Mouse (Mus musculus): ENCODE measurements at regions not wholly inside any gene's neighbourhood (a gene's known extent, or its start where the extent isn't known, plus 50 kb on each side); places are given as distances from the start of the nearest gene placed in this dataset.

DNA sequence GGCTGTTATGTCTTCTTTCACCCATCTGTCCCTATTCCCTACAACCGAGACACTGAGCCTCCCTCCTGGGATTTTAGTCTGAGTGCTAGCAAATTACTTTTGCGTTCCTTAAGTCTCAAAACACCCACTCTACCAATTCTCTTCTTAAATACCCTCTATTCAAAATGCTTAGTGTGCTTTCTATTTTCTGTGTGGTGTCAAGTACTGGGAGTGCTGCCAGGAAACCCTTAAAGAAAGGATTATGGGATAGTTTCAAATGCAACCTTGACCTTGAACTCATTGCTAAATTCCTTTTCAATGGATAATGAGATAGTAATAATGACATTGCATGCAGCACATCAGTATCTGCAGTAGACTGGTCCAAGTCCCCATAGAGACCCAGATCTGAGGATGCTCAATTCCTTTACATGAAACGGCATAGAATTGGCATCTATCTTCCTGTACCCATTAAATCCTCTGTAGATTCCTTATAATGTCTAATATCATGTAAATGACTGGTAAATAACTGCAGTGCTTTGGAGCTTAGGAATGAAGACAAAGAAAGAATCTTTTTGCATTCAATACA is 142.1 kb upstream of the Tll1 start:
- H3K4me1 ChIP-seq = no peaks in the 10 kb centered on the region
- WGBS = 76% methylated on average over 3 of the region's 3 CpGs
- DNase-seq (ENCODE audit: extremely low spot score, low spot score) = no peak
- H3K4me3 ChIP-seq = no peak overlapping the region
- no peaks in the 10 kb centered on the region for H3K9me3 ChIP-seq
- no peaks in the 10 kb centered on the region for H3K36me3 ChIP-seq (replicated peaks)
- H3K27ac ChIP-seq = no peak overlapping the region
- no peaks in the 10 kb centered on the region for H3K27me3 ChIP-seq (ENCODE audit: poor library complexity, severe bottlenecking)

DNA sequence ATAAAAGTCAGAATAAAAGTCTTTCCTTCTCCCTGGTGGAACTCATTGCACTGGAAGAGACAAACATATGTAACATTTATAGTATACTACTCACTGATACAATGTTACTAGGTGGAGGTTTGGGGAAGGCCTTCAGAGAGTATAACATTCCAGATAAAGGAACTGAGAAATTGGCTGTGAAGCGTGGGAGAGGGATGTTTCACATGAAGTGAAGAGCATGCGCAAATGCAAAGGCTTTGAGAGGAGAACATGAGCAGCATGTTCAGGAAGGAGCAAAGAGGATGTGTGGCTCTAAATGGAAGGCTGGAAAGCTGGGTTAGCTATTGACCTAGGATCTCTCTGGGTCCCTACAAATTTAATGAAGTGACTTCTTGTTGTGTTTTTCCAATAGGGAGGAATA is 141.4 kb upstream of the Tll1 start:
- Histone ChIP-seq H3K36me3 (replicated peaks) (no peaks in the 10 kb centered on the region), H3K27ac (no peak overlapping the region), H3K9me3 (no peaks in the 10 kb centered on the region), H3K27me3 (ENCODE audit: poor library complexity, severe bottlenecking) (no peaks in the 10 kb centered on the region), H3K4me3 (no peak overlapping the region), H3K4me1 (no peaks in the 10 kb centered on the region)
- no peak for DNase-seq (ENCODE audit: extremely low spot score, low spot score)
- WGBS = 89% methylated on average over 2 of the region's 2 CpGs

DNA sequence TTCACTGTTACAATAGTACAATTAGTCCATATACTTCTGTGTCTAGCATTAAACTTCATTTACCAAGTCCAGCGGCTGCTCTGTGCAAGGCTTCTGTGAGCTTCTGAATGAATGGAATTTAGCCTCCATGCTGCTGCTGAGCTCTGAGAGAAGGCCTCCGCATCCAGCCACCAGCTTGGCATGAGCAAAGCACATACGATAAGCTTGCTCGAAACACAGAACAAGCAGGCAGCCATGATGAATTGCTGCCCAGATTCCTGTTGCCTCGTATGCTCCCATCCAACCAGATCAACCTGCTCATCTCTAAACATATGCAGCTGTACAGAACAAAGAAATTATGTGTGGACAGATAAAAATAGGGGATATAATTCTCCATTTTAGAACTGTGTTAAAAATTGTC is 140.4 kb upstream of the Tll1 start:
- H3K9me3 ChIP-seq = no peaks in the 10 kb centered on the region
- H3K4me3 ChIP-seq = no peak overlapping the region
- no peak overlapping the region for H3K27ac ChIP-seq
- no peaks in the 10 kb centered on the region for H3K4me1 ChIP-seq
- H3K27me3 ChIP-seq (ENCODE audit: poor library complexity, severe bottlenecking) = no peaks in the 10 kb centered on the region
- 91% methylated on average over 5 of the region's 5 CpGs for WGBS
- H3K36me3 ChIP-seq (replicated peaks) = no peaks in the 10 kb centered on the region
- no peak for DNase-seq (ENCODE audit: extremely low spot score, low spot score)

DNA sequence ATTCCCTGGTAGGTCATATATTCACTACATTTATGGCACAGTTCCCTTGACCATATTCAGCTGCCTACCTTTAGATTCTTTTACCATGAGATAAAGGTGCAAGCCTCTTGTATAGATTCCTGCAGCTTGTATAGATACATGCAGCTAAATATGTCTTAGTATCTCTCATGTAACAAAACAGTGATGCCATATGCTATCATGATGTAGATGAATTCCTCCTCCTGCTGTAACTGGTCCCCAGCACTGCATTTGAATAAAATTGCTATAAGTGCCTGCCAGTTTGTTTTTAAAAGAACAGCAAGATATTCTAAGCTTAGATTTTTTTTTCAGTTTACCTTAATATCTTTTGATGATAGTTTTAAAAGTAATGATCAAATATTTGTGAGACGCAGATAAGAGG is 138.9 kb upstream of the Tll1 start:
- no peaks in the 10 kb centered on the region for H3K36me3 ChIP-seq (replicated peaks)
- H3K4me1 ChIP-seq = no peaks in the 10 kb centered on the region
- no peak overlapping the region for H3K4me3 ChIP-seq
- whole genome bisulfite sequencing = 88% methylated on average over 1 of the region's 1 CpGs
- H3K27ac ChIP-seq = no peak overlapping the region
- DNase-seq (ENCODE audit: extremely low spot score, low spot score) = no peak
- H3K27me3 ChIP-seq (ENCODE audit: poor library complexity, severe bottlenecking) = no peaks in the 10 kb centered on the region
- no peaks in the 10 kb centered on the region for H3K9me3 ChIP-seq

DNA sequence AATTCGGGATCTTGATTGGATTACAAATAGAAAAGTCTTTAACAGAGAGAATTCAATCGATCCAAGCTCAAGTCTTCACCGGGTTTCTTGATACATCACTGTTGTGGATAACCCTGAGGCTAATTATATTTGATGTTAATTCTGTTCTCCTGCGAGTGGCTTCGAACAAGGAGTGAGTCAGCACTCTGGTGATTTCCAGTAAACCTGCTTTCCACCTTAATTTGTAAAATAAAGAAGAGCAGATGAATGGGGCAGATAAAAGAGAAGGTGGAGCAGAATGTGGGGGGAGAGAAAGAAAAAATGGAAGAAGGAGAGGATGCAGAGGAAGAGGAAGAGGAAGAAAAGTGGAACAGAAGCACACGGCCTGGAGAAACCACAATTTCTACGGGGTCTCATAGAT is 137.5 kb upstream of the Tll1 start:
- H3K27ac ChIP-seq = no peak overlapping the region
- H3K4me1 ChIP-seq = no peaks in the 10 kb centered on the region
- no peak for DNase-seq (ENCODE audit: extremely low spot score, low spot score)
- H3K36me3 ChIP-seq (replicated peaks) = no peaks in the 10 kb centered on the region
- H3K9me3 ChIP-seq = no peaks in the 10 kb centered on the region
- 86% methylated on average over 7 of the region's 7 CpGs for WGBS
- no peaks in the 10 kb centered on the region for H3K27me3 ChIP-seq (ENCODE audit: poor library complexity, severe bottlenecking)
- H3K4me3 ChIP-seq = no peak overlapping the region

DNA sequence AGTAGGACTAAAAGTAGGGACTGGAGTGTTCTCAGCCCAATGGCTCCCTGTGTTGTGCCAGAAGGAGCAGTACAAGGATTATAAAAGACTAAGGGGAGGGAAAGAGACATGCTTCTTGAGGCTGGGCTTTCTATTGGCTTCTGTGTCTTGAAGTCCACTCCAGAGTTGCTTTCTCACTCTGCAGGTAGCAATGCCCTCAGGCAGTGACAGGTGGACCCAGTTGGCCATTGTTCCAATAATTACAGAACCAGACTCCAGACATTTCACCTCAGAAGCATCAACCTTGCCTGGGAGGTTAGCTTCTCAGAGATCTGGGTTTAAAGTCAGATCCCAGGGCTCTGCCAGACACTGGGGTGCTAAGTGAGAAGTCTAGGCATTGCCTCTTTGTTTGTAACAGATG is 136.3 kb upstream of the Tll1 start:
- Histone ChIP-seq H3K4me3 (no peak overlapping the region), H3K9me3 (no peaks in the 10 kb centered on the region), H3K27me3 (ENCODE audit: poor library complexity, severe bottlenecking) (no peaks in the 10 kb centered on the region), H3K27ac (no peak overlapping the region), H3K4me1 (no peaks in the 10 kb centered on the region), H3K36me3 (replicated peaks) (no peaks in the 10 kb centered on the region)
- no peak for DNase-seq (ENCODE audit: extremely low spot score, low spot score)

DNA sequence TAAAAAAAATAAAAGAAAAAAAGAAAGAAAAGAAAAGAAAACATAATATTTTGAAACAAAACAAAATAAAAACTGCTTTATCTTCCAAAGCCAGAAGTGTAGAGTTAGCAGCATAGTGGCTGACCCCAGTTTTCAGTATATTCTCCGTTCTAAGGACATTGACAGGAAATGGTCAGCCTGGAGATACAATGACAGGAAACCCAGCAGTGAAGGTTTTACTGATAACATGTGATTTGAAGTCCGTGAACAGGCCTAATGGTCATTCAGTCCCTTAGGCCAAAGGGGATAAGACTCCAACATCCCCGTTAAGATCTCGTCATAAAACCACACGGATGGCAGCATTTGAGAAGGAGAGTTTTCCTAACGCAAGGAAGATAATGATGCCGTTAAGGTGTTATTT is 131.3 kb upstream of the Tll1 start:
- Histone ChIP-seq H3K9me3 (no peaks in the 10 kb centered on the region), H3K27me3 (ENCODE audit: poor library complexity, severe bottlenecking) (no peaks in the 10 kb centered on the region), H3K4me1 (no peaks in the 10 kb centered on the region), H3K27ac (no peak overlapping the region), H3K36me3 (replicated peaks) (no peaks in the 10 kb centered on the region), H3K4me3 (no peak overlapping the region)
- WGBS = 73% methylated on average over 7 of the region's 7 CpGs
- no peak for DNase-seq (ENCODE audit: extremely low spot score, low spot score)

DNA sequence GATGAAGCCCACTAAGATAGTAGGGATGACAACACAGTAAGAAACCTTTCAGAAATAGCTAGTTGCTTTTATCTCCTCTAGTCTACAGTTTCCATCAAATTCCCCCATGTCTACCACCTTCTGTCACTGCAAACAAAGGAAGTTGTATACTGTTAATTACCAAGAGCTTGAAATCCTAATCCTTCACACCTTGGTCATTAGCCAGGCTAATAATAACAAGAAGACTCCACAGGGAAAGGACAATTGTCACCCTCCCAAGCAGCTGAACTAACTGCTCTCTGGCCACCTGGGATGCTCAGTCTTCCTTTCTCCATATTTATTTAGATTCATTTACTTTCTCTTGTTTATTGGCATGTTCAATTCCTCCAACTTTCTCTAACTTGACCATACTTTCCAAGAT is 130.5 kb upstream of the Tll1 start:
- no peak overlapping the region for H3K27ac ChIP-seq
- H3K9me3 ChIP-seq = no peaks in the 10 kb centered on the region
- H3K4me3 ChIP-seq = no peak overlapping the region
- DNase-seq (ENCODE audit: extremely low spot score, low spot score) = no peak
- no peaks in the 10 kb centered on the region for H3K4me1 ChIP-seq
- no peaks in the 10 kb centered on the region for H3K36me3 ChIP-seq (replicated peaks)
- H3K27me3 ChIP-seq (ENCODE audit: poor library complexity, severe bottlenecking) = no peaks in the 10 kb centered on the region

DNA sequence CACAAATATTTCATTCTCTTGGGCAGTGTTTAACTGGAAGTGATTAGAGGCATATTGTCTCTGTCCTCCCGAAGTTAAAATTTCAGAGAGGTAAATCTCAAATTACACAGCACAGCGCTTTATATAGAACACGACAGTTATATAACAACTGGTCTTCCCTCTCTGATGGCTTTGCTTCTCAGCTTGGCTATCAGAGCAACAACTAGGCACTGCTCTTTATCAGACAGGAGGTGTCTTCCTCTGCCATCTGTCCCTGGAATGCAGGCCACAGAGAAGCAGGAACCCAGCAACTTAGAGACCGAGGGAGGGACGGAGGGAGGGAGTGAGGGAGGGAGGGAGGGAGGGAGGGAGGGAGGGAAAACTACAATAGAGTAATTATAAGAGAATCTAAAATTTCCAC is 129.4 kb upstream of the Tll1 start:
- 49% methylated on average over 5 of the region's 5 CpGs for WGBS
- H3K36me3 ChIP-seq (replicated peaks) = no peaks in the 10 kb centered on the region
- DNase-seq (ENCODE audit: extremely low spot score, low spot score) = no peak
- H3K27ac ChIP-seq = no peak overlapping the region
- H3K4me3 ChIP-seq = no peak overlapping the region
- H3K4me1 ChIP-seq = no peaks in the 10 kb centered on the region
- no peaks in the 10 kb centered on the region for H3K27me3 ChIP-seq (ENCODE audit: poor library complexity, severe bottlenecking)
- H3K9me3 ChIP-seq = no peaks in the 10 kb centered on the region

DNA sequence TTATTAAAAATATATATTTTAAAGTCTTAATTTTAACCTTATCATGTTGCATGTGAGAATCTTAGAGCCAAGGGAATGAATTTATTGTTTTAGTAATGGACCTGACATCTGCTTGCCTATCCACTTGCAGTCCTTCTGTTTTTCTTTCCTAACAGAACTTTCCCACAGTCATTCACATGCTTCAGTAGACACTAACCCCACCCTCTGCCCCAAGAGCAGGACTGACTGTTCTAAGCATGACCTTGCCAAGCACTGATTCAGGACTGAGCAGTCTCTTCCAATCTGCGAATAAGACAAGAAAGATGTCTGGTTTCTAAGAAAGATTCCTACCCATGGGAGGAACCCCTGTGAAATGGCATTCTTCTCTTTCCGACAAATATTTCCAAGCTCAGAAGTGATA is 117.9 kb upstream of the Tll1 start:
- DNase-seq (ENCODE audit: extremely low spot score, low spot score) = no peak
- H3K27ac ChIP-seq = no peak overlapping the region
- peaks cover 7% of the 10 kb centered on the region for H3K4me1 ChIP-seq
- no peaks in the 10 kb centered on the region for H3K9me3 ChIP-seq
- H3K4me3 ChIP-seq = no peak overlapping the region
- H3K27me3 ChIP-seq (ENCODE audit: poor library complexity, severe bottlenecking) = peaks cover 16% of the 10 kb centered on the region
- 94% methylated on average over 2 of the region's 2 CpGs for WGBS
- no peaks in the 10 kb centered on the region for H3K36me3 ChIP-seq (replicated peaks)

DNA sequence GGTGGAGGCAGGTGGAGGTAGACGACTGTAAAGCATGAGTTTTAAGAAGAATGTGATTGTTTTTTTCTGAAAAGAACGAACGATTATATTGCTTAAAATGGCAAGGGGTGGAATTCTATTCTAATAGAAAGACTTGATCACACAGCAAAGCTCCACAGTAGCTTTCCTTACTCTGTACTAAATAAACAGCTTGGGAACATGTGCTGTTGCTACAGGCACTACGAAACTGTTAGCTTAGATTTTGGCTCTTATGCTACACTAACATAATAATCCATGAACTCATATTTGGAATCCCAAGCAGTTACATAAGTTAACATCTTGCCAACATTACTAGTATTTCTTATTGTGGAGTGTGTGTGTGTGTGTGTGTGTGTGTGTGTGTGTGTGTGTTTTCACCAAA is 114.3 kb upstream of the Tll1 start:
- H3K27ac ChIP-seq = no peak overlapping the region
- no peak overlapping the region for H3K4me3 ChIP-seq
- H3K9me3 ChIP-seq = no peaks in the 10 kb centered on the region
- 85% methylated on average over 4 of the region's 4 CpGs for WGBS
- DNase-seq (ENCODE audit: extremely low spot score, low spot score) = no peak
- H3K4me1 ChIP-seq = peaks cover 14% of the 10 kb centered on the region
- H3K36me3 ChIP-seq (replicated peaks) = no peaks in the 10 kb centered on the region
- H3K27me3 ChIP-seq (ENCODE audit: poor library complexity, severe bottlenecking) = peaks cover 30% of the 10 kb centered on the region

DNA sequence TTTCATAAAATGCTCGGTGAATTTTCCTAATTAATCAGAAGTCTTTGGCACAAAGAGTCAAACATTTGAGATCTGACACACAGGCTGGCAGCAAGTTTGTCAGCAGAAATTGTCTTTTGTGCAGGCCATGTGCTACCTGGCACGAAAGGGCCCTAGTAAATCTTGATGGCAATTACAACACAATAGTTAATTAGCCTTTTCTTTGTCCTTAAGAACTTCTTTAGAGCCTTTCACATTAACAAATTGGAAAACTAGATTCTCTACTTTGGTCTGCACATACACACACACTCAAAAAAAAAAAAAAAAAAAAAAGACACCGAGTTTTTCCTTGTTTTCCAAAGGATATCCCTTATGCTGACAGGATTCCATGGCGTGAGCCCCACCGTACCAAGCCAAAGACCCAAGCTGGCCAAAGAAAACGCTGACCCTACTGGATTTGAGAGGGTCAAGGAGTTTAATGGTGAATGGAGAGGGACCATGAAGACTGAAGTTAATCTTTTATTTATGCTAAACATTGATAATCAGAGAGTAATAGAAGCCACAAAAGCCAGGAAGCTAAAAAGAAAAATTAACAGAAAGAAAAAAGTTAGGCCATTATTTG is 113.2 kb upstream of the Tll1 start:
- H3K27me3 ChIP-seq (ENCODE audit: poor library complexity, severe bottlenecking) = peaks cover 30% of the 10 kb centered on the region
- no peaks in the 10 kb centered on the region for H3K36me3 ChIP-seq (replicated peaks)
- H3K9me3 ChIP-seq = no peaks in the 10 kb centered on the region
- DNase-seq (ENCODE audit: extremely low spot score, low spot score) = no peak
- peaks cover 14% of the 10 kb centered on the region for H3K4me1 ChIP-seq
- WGBS = 42% methylated on average over 6 of the region's 6 CpGs
- no peak overlapping the region for H3K27ac ChIP-seq
- no peak overlapping the region for H3K4me3 ChIP-seq

DNA sequence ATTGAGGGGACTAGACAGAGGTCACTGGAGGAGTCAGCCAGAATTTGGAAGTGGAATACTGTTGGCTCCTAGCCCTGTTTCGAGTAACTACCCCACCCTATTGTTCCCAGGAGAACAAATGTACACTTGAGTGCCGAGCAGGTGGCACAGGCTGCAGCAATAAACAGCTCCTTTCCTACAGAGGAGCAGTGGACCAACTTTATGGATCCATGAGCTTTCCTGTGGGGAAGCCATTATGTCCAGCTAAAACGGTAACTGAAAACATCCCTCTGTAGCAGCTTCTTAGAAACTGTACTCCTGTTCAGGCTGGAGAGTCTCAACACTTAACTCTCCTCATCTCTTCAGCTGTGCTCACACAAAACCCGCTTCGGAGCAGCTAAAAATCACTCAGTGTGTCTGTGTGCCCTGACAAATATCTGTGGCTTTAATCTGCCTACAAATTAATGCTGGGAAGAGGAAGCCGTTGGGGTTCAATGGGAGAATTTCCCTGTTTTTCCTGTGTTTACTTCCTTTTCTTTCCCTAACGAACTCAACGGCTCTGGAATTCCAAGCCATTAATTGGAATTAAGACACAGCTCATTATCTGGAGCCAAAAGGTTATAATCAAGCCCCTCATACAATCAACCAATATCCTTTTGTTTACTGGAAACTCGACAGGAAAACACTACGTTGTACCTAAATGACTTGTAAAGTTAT is 112.6 kb upstream of the Tll1 start:
- Histone ChIP-seq H3K4me1 (peaks cover 14% of the 10 kb centered on the region), H3K36me3 (replicated peaks) (no peaks in the 10 kb centered on the region), H3K27ac (no peak overlapping the region), H3K9me3 (no peaks in the 10 kb centered on the region), H3K27me3 (ENCODE audit: poor library complexity, severe bottlenecking) (peaks cover 30% of the 10 kb centered on the region), H3K4me3 (no peak overlapping the region)
- 31% methylated on average over 10 of the region's 10 CpGs for WGBS
- peak; percentile 20 for DNase-seq (ENCODE audit: extremely low spot score, low spot score)

DNA sequence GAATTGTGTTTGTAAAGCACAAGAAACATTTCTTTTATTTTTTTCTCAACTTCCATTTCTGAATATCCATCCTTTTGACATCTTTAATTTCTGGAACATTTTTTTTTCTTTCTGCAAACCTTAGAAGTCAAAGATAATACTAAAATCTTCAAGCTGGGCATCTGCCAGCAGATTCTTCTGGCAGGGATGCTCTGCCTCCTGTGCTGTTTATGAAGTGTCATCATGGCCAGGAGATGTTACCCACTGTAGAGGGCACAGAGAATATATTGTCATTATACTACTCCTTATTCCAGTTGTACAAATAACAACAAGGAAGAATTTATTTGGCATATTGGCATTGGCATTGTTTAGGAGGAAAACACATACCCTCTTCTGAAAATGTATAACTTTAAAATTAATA is 111.7 kb upstream of the Tll1 start:
- H3K4me3 ChIP-seq = no peak overlapping the region
- no peak for DNase-seq (ENCODE audit: extremely low spot score, low spot score)
- peaks cover 30% of the 10 kb centered on the region for H3K27me3 ChIP-seq (ENCODE audit: poor library complexity, severe bottlenecking)
- H3K36me3 ChIP-seq (replicated peaks) = no peaks in the 10 kb centered on the region
- H3K4me1 ChIP-seq = peaks cover 14% of the 10 kb centered on the region
- H3K9me3 ChIP-seq = no peaks in the 10 kb centered on the region
- no peak overlapping the region for H3K27ac ChIP-seq

Data from forebrain, embryonic 10.5 days (tissue).